Mouse (Mus musculus): ENCODE measurements around the gene Gigyf2.
"Not testable (repeated sequence)": the region's sequence is repeated elsewhere in the genome, so short reads cannot be mapped to it uniquely, and the experiment has no call there.

Gene Gigyf2

GRCm38 (mm10) chr1:87447183-87448104, 120.6 kb downstream of the Gigyf2 start:
- DNase-seq (ENCODE audit: low spot score in 2 of 2), result peak; percentile 35 to 81

- no peak for DNase-seq (ENCODE audit: low spot score in 2 of 2)
Measured at GRCm38 (mm10) chr1:87449432-87449831, 122.6 kb downstream of the Gigyf2 start.

DNA sequence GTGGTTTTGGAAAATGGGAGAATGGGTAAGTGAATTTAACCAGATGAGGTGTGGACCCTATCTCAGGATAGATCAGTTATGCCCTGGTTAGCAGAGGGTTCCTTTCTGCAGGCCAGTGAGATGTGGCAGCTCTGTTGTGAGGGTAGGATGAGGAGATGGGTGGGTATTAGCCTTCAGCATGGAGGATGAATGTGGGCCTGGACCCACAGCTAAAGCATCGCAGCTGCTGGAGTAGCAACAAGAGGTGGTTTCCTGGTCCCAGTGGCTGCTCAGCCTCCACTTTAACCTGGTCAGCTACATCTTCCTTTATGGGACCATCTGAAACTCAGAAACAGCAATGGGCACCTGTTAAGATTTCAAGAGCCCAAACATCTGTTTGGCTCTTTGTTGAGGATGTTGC, 129.6 kb downstream of the Gigyf2 start:
- no peak for DNase-seq (ENCODE audit: low spot score in 2 of 2)

- DNase-seq (ENCODE audit: low spot score in 2 of 2), result no peak
Measured at GRCm38 (mm10) chr1:87458045-87458444, 131.2 kb downstream of the Gigyf2 start.

GRCm38 (mm10) chr1:87459856-87460255, 133.1 kb downstream of the Gigyf2 start:
- not testable (repeated sequence) for DNase-seq (ENCODE audit: low spot score in 2 of 2)

DNA sequence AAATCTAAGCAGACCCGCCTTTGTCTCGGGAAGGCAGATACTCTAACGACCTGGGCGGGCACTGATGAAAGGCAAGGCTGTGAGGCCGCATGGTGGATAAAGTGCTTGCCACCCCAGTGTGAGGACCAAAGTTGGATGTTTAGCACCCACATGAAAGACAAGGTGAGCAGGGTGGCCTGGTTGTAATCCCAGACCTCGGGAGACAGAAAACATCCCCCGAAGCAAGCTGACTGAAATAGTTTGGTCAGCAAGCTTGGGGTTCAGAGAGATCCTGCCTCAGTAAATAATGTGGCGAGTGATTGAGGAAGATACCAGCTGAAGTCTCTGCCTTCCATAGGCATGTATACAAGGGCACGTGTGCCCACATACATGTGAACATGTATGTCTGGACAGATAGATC, 140.7 kb downstream of the Gigyf2 start:
- DNase-seq (ENCODE audit: low spot score in 2 of 2), result no peak

GRCm38 (mm10) chr1:87468321-87468720, 141.5 kb downstream of the Gigyf2 start:
- DNase-seq (ENCODE audit: low spot score in 2 of 2), result no peak

DNA sequence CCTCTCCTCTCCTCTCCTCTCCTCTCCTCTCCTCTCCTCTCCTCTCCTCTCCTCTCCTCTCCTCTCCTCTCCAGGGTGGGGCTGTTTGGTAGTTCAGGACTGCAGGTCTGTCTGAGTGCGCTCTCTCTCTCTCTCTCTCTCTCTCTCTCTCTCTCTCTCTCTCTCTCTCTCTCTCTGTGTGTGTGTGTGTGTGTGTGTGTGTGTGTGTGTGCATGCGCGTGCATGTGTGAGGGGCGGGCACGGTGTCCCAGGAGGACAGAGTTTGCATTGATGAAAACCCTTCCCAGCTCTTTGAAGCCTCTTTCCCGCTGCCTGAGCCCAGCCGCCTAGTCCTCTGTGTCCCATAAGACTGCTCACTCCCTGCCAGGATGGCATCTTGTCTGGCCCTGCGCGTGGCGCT, 143.2 kb downstream of the Gigyf2 start, which contains the start of gene Snorc:
TSS of gene Snorc (plus strand) at position 301 of the 400 bp plus-strand sequence.
- not testable (repeated sequence) for DNase-seq (ENCODE audit: low spot score in 2 of 2)

DNA sequence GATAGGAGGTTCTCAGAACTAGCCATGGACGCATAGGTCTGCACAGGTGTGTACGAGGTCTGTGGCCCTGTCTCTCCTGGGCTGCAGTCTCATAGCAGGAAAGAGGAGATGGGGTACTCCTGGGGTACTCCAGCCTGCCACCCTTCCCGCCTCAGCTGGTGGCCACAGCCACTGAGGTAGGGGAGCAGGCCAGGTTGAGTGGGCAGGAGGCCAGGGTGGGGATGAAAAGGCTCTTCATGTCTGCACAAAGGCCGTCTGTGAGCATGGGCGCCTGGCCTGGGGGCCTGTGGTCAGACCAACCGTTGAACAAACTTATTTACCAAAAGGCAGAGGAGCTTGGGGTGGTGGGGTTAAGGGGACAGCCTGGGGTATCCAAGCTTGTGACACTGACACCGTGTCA, 145.1 kb downstream of the Gigyf2 start:
- DNase-seq (ENCODE audit: low spot score in 2 of 2), result no peak

GRCm38 (mm10) chr1:87472576-87472975, 145.8 kb downstream of the Gigyf2 start:
- DNase-seq (ENCODE audit: low spot score in 2 of 2), result no peak

- DNase-seq (ENCODE audit: low spot score in 2 of 2), result no peak
Measured at GRCm38 (mm10) chr1:87475076-87475895, 148.5 kb downstream of the Gigyf2 start.

GRCm38 (mm10) chr1:87482546-87482945, 155.7 kb downstream of the Gigyf2 start:
- no peak for DNase-seq (ENCODE audit: low spot score in 2 of 2)

DNA sequence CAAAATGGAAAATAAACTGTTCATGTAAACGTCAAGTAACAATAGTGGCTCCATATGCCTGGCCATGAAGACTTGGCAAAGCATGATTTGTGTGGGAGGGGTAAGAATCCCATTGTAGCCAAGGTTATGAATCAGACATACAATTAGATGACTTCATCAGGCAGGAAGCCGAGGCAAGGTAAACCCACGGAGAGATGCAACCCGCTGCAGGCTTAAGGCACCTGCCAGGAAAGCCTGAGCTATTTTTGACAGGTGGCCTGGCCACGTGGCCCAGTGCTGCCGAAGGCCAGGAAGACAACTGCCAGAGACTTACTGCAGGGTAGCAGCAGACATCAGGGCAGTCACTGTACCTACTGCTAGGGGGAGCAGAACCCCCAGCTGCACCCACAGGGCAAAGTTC, 159.6 kb downstream of the Gigyf2 start:
- DNase-seq (ENCODE audit: low spot score in 2 of 2), result no peak

DNA sequence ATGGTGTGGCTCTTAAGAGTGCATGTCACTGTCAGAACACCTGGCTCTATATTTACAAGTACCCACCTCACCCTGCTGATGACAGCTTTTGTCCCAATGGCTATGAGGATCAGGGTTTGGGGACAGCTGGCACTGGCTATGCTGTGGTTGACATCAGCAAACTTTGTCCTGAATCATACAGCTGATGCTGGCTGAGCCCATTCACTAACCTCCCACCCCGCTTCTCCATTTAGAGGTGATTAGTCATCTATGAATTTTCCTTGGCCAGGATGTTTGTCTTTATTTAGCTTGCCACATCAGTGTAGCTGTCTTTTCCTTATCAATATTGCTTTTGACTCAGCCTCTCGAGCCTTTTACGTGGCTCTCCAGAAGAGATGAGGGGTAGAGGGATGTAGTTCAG, 165.5 kb downstream of the Gigyf2 start:
- no peak for DNase-seq (ENCODE audit: low spot score in 2 of 2)

GRCm38 (mm10) chr1:87493542-87493941, 166.7 kb downstream of the Gigyf2 start:
- no peak for DNase-seq (ENCODE audit: low spot score in 2 of 2)
